Mouse (Mus musculus): ENCODE results near the gene Arhgef10l. TPM values are rescaled to one million over a fixed set of nuclear protein-coding genes. Genes with fewer than 3 reads are reported as not detected.

The Arhgef10l gene
- 25.1 and 26.0 TPM in 2 replicates for polyA plus RNA-seq (2015; fragmentation: Nextera tagmentation; extraction: Ambion mirVana)

DNA sequence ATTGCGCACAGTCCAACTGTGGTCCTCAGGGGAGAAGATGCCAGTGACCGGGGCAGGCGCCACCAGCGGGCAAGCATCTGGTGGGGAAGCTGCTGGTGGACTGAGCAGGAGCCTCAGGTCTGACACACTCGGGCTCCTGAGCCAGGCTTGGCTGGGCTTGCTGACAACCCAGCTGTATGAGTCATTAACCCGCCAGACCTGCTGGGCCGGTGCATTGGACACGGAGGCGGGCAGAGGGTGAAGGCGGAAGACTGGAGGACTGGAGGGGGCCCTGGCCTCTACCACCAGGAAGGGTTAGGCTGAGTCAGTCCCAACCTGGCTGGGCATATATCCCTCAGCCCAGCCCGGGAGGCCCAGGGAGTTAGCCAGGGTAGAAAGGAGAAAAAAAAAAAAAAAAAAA lies at the start of gene Arhgef10l:
Gene Arhgef10l (minus strand): TSS at position 253 of the 400 bp plus-strand sequence.

DNA sequence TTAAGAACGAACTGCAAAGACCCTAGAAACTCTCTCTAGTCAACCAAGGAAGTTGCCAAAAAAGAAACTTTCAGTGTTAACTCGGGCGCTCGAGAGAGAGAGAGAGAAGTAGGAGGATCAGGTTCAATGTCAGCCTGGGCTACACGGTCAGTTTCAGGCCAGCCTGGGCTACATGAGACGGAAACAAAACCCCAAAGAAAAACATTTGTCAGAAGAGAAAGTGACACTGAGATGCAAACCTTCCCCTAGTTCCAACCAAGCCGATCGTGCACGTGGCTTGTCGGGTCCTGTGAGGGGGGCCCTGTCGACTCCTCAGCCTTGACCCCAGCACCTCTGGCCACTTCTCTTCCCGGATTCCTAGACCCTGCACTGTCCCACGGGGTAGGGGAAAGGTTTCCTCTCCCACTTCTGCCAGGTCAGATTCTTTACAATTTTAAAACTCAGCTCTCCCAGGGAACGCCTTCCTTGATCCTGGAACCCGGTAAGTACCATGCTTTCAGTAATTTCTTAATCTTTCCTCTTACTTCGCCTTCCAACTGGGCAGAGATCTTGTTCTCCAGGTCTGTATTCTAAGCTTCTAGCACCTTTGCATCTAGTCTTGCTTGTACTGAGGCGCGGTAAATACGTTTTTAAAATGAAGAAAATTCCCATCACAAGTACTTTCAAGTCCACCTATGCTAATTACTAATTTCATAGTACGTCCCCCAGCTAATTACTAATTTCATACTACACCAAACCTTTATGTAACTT lies 34.6 kb upstream of the Arhgef10l start, which contains the start of gene Rcc2:
Gene Rcc2 (plus strand): TSS at position 273 of the 750 bp plus-strand sequence.

Small RNA genes lying within 50 kb of the gene (microRNA-seq; reads per million reads assigned to microRNA genes)
- 0 reads per million in 2 experiments for gene Gm23045

Other genes starting within 250 kb of the Arhgef10l start
- gene Rcc2, start 34.5 kb upstream of the Arhgef10l start, polyA plus RNA-seq (2015; fragmentation: Nextera tagmentation; extraction: Ambion mirVana) = 7.0 and 9.6 TPM in 2 replicates
- gene Padi6, start 76.6 kb upstream of the Arhgef10l start, polyA plus RNA-seq (2015; fragmentation: Nextera tagmentation; extraction: Ambion mirVana) = 0.07 and 0.28 TPM in 2 replicates
- 0.83 and 1.2 TPM in 2 replicates for gene Padi4, start 108.2 kb upstream of the Arhgef10l start, polyA plus RNA-seq (2015; fragmentation: Nextera tagmentation; extraction: Ambion mirVana)
- gene Padi3, start 144.6 kb upstream of the Arhgef10l start, polyA plus RNA-seq (2015; fragmentation: Nextera tagmentation; extraction: Ambion mirVana) = 0.09 and 0.10 TPM in 2 replicates
- gene Padi1, start 179.8 kb upstream of the Arhgef10l start, polyA plus RNA-seq (2015; fragmentation: Nextera tagmentation; extraction: Ambion mirVana) = 0.05 TPM in 2 replicates
- 55.7 and 69.2 TPM in 2 replicates for gene Padi2, start 240.3 kb upstream of the Arhgef10l start, polyA plus RNA-seq (2015; fragmentation: Nextera tagmentation; extraction: Ambion mirVana)